24 mouse cellular contexts compared by ENCODE assay signal in the genomic region with DNA sequence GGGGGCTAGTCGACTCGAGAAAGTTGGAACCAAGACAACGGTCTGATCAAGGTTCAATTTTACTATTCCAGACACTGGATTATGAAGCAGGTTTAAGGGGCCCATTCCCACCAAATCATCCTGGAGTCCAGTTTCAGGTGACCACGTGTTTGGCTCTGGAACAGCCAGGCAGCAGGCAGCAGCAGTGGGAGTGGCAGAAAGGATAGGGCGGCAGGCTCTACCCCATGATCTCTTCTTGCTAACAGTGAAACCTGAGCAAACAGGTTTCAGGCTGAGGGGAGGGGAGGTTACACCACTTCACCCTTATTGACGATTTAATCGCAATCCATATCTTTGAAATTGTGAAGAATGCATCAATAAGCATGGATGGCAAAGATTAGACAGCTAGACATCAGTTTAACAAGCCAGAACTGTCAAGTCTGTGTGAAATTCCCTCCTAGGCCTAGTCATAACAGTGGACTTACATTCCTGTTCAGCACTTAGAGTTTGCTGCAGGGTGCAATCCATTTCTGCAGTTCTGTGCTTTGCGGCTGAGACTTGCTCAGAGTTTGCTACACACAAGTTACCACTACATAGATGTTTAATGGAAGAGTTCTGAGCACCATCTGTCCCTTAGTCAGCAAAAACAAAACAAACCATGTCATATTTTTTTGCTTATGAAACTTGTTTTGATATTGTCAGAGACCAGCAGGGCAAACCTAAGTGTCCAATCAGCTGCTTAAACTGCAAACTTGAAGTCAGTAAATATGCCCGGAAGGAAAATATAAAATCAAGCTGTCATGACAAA.
DNase-seq lines count a peak whose midpoint lies in the region; ATAC-seq and TF ChIP-seq lines count a peak whose summit lies in the region.
"Had no signal": no experiment of that assay in that cellular context is flagged by ENCODE, and none has a peak within 500 bp of the region (broad histone marks: within the 10 kb centered on the region; RNA-seq: fewer than 3 reads in every experiment).

No protein-coding gene starts in this region.

- intact Hi-C loops in gastrocnemius, adult 2 months (cut with DNase I) = no loop called here
- intact Hi-C loops in left cerebral cortex, postnatal 10 days (cut with DNase I) = no loop called here
- intact Hi-C loops in left cerebral cortex, adult 2 months (cut with DNase I) = no loop called here

- ATAC-seq in limb, embryonic 13.5 days (ENCODE audit: low FRiP score, low read depth) = 0 out of 2 replicates have a peak, but pooled peaks have one; percentile 61

- H3K4me2 ChIP-seq in limb, embryonic 13.5 days (replicated peaks) = no peak overlapping the region
- H3K4me2 ChIP-seq: embryonic facial prominence, embryonic 15.5 days; heart, embryonic 15.5 days; hindbrain, embryonic 13.5 days; liver, embryonic 11.5 days; midbrain, embryonic 12.5 days; neural tube, embryonic 15.5 days; stomach, embryonic 15.5 days had no signal

- H3K9me3 ChIP-seq in limb, embryonic 13.5 days = no peaks in the 10 kb centered on the region
- no peaks in the 10 kb centered on the region for H3K9me3 ChIP-seq in limb, embryonic 10.5 days (replicated peaks)
- H3K9me3 ChIP-seq in embryonic facial prominence, embryonic 10.5 days = no peaks in the 10 kb centered on the region
- H3K9me3 ChIP-seq: embryonic facial prominence, embryonic 15.5 days; heart, embryonic 15.5 days; hindbrain, embryonic 13.5 days; midbrain, embryonic 12.5 days; neural tube, embryonic 15.5 days; stomach, embryonic 15.5 days had no signal

- WGBS in limb, embryonic 13.5 days = 49% methylated on average over 9 of the region's 9 CpGs
- WGBS in limb, embryonic 10.5 days = 74% methylated on average over 9 of the region's 9 CpGs
- WGBS in embryonic facial prominence, embryonic 10.5 days = 68% methylated on average over 9 of the region's 9 CpGs

- H3K4me1 ChIP-seq in limb, embryonic 13.5 days = 0 out of 2 replicates have a peak, but pooled peaks cover 8% of the 10 kb centered on the region
- no peaks in the 10 kb centered on the region for H3K4me1 ChIP-seq in limb, embryonic 10.5 days
- H3K4me1 ChIP-seq in embryonic facial prominence, embryonic 10.5 days = no peaks in the 10 kb centered on the region
- H3K4me1 ChIP-seq: hindbrain, embryonic 13.5 days; midbrain, embryonic 12.5 days; neural tube, embryonic 15.5 days; stomach, embryonic 15.5 days had no signal

- DNase-seq in gastrocnemius, adult 2 months = peak; percentile 26
- DNase-seq in gastrocnemius, adult 8-10 months (ENCODE audit: low spot score in 2 of 2) = no peak
- no peak for DNase-seq in limb, embryonic 10.5 days (ENCODE audit: low spot score)
- DNase-seq in embryonic facial prominence, embryonic 10.5 days (ENCODE audit: low spot score) = peak; percentile 8
- no peak for DNase-seq in left cerebral cortex, postnatal 10 days (ENCODE audit: extremely low spot score in 1 of 2, low spot score in 2 of 2)
- DNase-seq in left cerebral cortex, adult 2 months (ENCODE audit: extremely low spot score in 1 of 2, low spot score in 2 of 2) = no peak
- DNase-seq: adrenal gland, postnatal 25 days; cerebellum, adult 11-12 months; cerebellum, postnatal 14 days; gastrocnemius, postnatal 36 days; heart, postnatal 36 days; kidney, adult 2 months; kidney, postnatal 14 days; lung, adult 18-20 months; thymus, adult 18-20 months; thymus, postnatal 36 days had no signal

- no peak for TF ChIP-seq CTCF in gastrocnemius, adult 2 months (IDR thresholded peaks at IDR 0.05)
- TF ChIP-seq CTCF in left cerebral cortex, adult 2 months (IDR thresholded peaks at IDR 0.05) = no peak

- H3K9ac ChIP-seq in limb, embryonic 13.5 days = no peak overlapping the region
- H3K9ac ChIP-seq: embryonic facial prominence, embryonic 15.5 days; heart, embryonic 15.5 days; hindbrain, embryonic 13.5 days; midbrain, embryonic 12.5 days; neural tube, embryonic 15.5 days; stomach, embryonic 15.5 days had no signal

- H3K4me3 ChIP-seq in gastrocnemius, adult 2 months = no peak overlapping the region
- H3K4me3 ChIP-seq in limb, embryonic 13.5 days = no peak overlapping the region
- no peak overlapping the region for H3K4me3 ChIP-seq in limb, embryonic 10.5 days
- H3K4me3 ChIP-seq in embryonic facial prominence, embryonic 10.5 days = no peak overlapping the region
- H3K4me3 ChIP-seq in left cerebral cortex, adult 2 months = no peak overlapping the region
- H3K4me3 ChIP-seq: embryonic facial prominence, embryonic 15.5 days; heart, embryonic 15.5 days; hindbrain, embryonic 13.5 days; midbrain, embryonic 12.5 days; neural tube, embryonic 15.5 days; stomach, embryonic 15.5 days had no signal

- H3K27ac ChIP-seq in gastrocnemius, adult 2 months = peak overlapping the region; percentile 73
- H3K27ac ChIP-seq in limb, embryonic 13.5 days = no peak overlapping the region
- no peak overlapping the region for H3K27ac ChIP-seq in limb, embryonic 10.5 days
- H3K27ac ChIP-seq in embryonic facial prominence, embryonic 10.5 days (replicated peaks) = no peak overlapping the region
- no peak overlapping the region for H3K27ac ChIP-seq in left cerebral cortex, adult 2 months
- H3K27ac ChIP-seq: embryonic facial prominence, embryonic 15.5 days; heart, embryonic 15.5 days; hindbrain, embryonic 13.5 days; midbrain, embryonic 12.5 days; neural tube, embryonic 15.5 days; stomach, embryonic 15.5 days had no signal

- H3K27me3 ChIP-seq in limb, embryonic 13.5 days = no peaks in the 10 kb centered on the region
- H3K27me3 ChIP-seq in limb, embryonic 10.5 days (ENCODE audit: low read depth, poor library complexity, severe bottlenecking) = no peaks in the 10 kb centered on the region
- no peaks in the 10 kb centered on the region for H3K27me3 ChIP-seq in embryonic facial prominence, embryonic 10.5 days (replicated peaks; ENCODE audit: low read depth, poor library complexity, severe bottlenecking)
- H3K27me3 ChIP-seq: embryonic facial prominence, embryonic 15.5 days; heart, embryonic 15.5 days; hindbrain, embryonic 13.5 days; midbrain, embryonic 12.5 days; neural tube, embryonic 15.5 days; stomach, embryonic 15.5 days had no signal

- no peaks in the 10 kb centered on the region for H3K36me3 ChIP-seq in limb, embryonic 13.5 days
- no peaks in the 10 kb centered on the region for H3K36me3 ChIP-seq in limb, embryonic 10.5 days
- no peaks in the 10 kb centered on the region for H3K36me3 ChIP-seq in embryonic facial prominence, embryonic 10.5 days (replicated peaks)
- H3K36me3 ChIP-seq: embryonic facial prominence, embryonic 15.5 days; heart, embryonic 15.5 days; hindbrain, embryonic 13.5 days; midbrain, embryonic 12.5 days; neural tube, embryonic 15.5 days; stomach, embryonic 15.5 days had no signal

Comparison
In these comparisons a context has a peak if more than half of its experiments do, and no peak if none do; other contexts are left out.
1. DNase-seq: peak in gastrocnemius, adult 2 months (single experiment) and embryonic facial prominence, embryonic 10.5 days (single experiment); none in gastrocnemius, adult 8-10 months (0 of 2), limb, embryonic 10.5 days (single experiment), left cerebral cortex, postnatal 10 days (0 of 2) and left cerebral cortex, adult 2 months (0 of 2).